Mouse (Mus musculus): ENCODE results near the gene Intu.

GRCm38 (mm10) chr3:40652941-40653352, 121.9 kb downstream of the Intu start:
- TF ChIP-seq CTCF (IDR thresholded peaks at IDR 0.05; ENCODE audit: low read depth) (no peak), EP300 (IDR thresholded peaks at IDR 0.05; ENCODE audit: low read depth) (no peak)
